Mouse (Mus musculus) brain, embryonic 18.5 days (tissue): ENCODE results near the gene Timm8b.

Experiments used
- DNase-seq: peaks from one replicate; pipeline ENCODE4 v3.0.0-alpha.2; 2012; ENCODE audit warnings: low read depth, low spot score

The Timm8b gene

GRCm38 (mm10) chr9:50603189-50603997, at the start of gene Timm8b, which contains the start of gene Sdhd:
Gene Timm8b, plus strand, starts transcription at chr9:50603910.
Gene Sdhd, minus strand, starts transcription at chr9:50603812.
- peak; percentile 91 for DNase-seq

GRCm38 (mm10) chr9:50554241-50555093, 49.2 kb upstream of the Timm8b start, which contains the start of gene Il18:
Gene Il18, plus strand, starts transcription at chr9:50554827.
- peak; percentile 63 for DNase-seq

GRCm38 (mm10) chr9:50555094-50555446, 48.6 kb upstream of the Timm8b start, which contains the start of gene Bco2:
Gene Bco2, minus strand, starts transcription at chr9:50555181.
- DNase-seq, result no peak

- DNase-seq, result no peak
Measured at GRCm38 (mm10) chr9:50561145-50561917, 42.4 kb upstream of the Timm8b start, which contains the start of gene Tex12. Gene Tex12, minus strand, starts transcription at chr9:50561325.

- DNase-seq, result no peak
Measured at GRCm38 (mm10) chr9:50561918-50562360, 41.8 kb upstream of the Timm8b start.

- DNase-seq, result no peak
Measured at GRCm38 (mm10) chr9:50565173-50565572, 38.5 kb upstream of the Timm8b start.

GRCm38 (mm10) chr9:50565940-50566339, 37.8 kb upstream of the Timm8b start:
- no peak for DNase-seq

GRCm38 (mm10) chr9:50567372-50567771, 36.3 kb upstream of the Timm8b start:
- no peak for DNase-seq

GRCm38 (mm10) chr9:50567881-50568280, 35.8 kb upstream of the Timm8b start:
- no peak for DNase-seq

- no peak for DNase-seq
Measured at GRCm38 (mm10) chr9:50569599-50570525, 33.8 kb upstream of the Timm8b start.

- DNase-seq, result no peak
Measured at GRCm38 (mm10) chr9:50580370-50580769, 23.3 kb upstream of the Timm8b start.

GRCm38 (mm10) chr9:50585145-50585818, 18.4 kb upstream of the Timm8b start:
- DNase-seq, result no peak

GRCm38 (mm10) chr9:50586955-50587354, 16.8 kb upstream of the Timm8b start:
- DNase-seq, result no peak

- DNase-seq, result no peak
Measured at GRCm38 (mm10) chr9:50590856-50591518, 12.7 kb upstream of the Timm8b start.

- DNase-seq, result no peak
Measured at GRCm38 (mm10) chr9:50592955-50593354, 10.8 kb upstream of the Timm8b start.

GRCm38 (mm10) chr9:50593544-50593943, 10.2 kb upstream of the Timm8b start:
- DNase-seq, result no peak

- DNase-seq, result no peak
Measured at GRCm38 (mm10) chr9:50594794-50595417, 8.8 kb upstream of the Timm8b start.

- no peak for DNase-seq
Measured at GRCm38 (mm10) chr9:50596973-50597372, 6.7 kb upstream of the Timm8b start.

- no peak for DNase-seq
Measured at GRCm38 (mm10) chr9:50601536-50601935, 2.2 kb upstream of the Timm8b start.
